Mouse (Mus musculus) neutrophil, adult 65 days (primary cell): Measurements from ENCODE around the gene Grwd1. TPM values are rescaled to one million over a fixed set of nuclear protein-coding genes. Genes with fewer than 3 reads are reported as not detected.

Experiments used
- total RNA-seq: library from RNA; stranded (reverse); gene quantifications from 2 replicates; pipeline ENCODE4 v1.2.4, GENCODE M21; 2023

Grwd1 gene
- total RNA-seq = 6.0 and 6.6 TPM in 2 replicates

DNA sequence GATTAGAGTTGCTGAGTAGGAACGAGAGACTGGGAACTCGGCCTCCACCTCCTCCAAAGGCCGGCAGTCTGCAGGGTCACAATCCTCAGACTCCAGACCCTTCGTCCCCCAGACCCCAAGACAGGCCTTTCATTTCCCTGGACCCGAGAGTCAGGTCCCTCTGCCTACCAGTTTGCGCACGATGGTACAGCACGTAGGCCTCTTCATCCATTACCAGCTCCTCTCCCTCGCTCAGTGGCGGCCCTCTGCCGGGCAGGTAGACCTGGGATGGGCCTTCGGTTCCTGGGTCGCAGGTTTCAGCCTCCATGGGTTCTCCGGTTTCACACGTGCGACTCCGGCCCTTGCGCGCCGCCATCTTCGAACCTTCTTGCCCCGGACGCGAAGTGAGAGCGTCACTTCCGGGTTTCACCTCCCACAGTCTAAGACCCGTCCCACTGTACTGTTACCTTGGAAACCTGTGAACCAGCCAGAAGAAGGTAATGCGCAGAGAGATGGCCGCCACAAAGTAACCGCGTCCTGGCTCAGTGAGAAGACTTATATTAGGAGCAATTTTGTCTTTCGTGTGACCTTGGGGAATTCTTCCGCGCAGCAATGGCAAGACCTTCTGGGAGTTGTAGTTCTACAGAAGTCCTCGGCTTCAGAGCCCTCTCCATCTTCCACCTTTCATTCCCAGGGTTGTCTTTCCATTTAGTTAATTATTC, at the start of gene Grwd1:
Gene Grwd1, minus strand, starts transcription at position 518 of the 701 bp plus-strand sequence.

DNA sequence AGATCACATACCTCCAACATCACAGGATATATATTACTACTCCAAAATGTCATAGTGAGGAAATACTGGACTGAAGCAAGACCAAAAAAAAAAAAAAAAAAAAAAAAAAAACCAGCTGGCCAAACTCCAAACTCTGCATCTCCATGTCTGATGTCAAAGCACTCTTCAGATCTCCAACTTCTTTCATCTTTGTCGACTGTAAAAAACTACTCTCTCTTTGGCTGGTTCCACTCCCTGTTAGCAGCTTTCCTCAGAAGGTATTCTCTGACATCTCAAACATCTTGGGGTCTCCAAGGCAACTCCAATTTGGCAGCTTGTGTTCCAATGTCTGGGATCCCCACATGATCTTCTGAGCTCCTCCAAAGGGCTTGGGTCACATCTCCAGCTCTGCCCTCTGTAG, 47.5 kb upstream of the Grwd1 start, which contains the start of gene Grin2d:
Gene Grin2d, minus strand, starts transcription at position 101 of the 400 bp plus-strand sequence.

DNA sequence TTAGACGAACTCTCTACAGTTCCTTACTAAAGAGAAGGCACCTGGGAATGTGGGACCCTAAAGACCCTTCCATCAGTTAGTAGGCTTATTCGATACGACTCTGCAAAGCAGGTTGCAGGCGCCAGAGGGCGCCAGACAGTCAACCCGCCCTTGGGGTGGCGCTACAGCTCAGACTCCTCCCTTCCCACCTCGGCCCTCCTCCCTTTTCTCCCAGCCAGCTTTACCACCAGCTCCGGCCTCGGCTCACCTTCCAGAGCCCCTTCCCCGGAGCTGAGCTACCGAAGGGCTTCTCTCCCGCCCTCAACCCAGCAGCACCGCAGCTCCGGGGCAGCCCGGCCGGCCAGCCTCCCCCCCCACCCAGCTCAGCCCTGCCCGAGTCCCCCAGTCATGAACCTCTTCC, 41.9 kb upstream of the Grwd1 start, which contains the start of gene Kdelr1:
Gene Kdelr1, plus strand, starts transcription at position 149 of the 400 bp plus-strand sequence.

DNA sequence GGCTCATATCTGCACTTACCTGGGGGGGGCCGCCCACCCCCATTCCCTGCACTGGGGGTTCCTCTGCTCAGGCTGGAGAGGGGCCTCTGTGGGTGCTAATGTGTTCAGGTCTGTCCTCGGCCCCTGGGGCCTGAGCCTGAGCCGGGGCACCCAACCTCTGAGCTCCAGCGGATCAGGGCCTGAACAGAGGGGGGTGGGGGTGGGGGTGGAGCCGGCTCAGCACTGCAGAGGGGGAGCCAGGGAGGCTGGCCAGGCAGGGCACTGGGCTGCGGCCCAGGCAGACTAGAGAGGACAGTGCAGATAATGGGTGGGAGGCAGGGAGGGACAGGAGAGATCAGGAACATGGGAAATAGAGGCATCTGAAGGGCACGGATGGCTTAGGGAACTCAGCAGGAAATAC, 6.1 kb downstream of the Grwd1 start, which contains the start of gene Kcnj14:
Gene Kcnj14, minus strand, starts transcription at position 185 of the 400 bp plus-strand sequence.

DNA sequence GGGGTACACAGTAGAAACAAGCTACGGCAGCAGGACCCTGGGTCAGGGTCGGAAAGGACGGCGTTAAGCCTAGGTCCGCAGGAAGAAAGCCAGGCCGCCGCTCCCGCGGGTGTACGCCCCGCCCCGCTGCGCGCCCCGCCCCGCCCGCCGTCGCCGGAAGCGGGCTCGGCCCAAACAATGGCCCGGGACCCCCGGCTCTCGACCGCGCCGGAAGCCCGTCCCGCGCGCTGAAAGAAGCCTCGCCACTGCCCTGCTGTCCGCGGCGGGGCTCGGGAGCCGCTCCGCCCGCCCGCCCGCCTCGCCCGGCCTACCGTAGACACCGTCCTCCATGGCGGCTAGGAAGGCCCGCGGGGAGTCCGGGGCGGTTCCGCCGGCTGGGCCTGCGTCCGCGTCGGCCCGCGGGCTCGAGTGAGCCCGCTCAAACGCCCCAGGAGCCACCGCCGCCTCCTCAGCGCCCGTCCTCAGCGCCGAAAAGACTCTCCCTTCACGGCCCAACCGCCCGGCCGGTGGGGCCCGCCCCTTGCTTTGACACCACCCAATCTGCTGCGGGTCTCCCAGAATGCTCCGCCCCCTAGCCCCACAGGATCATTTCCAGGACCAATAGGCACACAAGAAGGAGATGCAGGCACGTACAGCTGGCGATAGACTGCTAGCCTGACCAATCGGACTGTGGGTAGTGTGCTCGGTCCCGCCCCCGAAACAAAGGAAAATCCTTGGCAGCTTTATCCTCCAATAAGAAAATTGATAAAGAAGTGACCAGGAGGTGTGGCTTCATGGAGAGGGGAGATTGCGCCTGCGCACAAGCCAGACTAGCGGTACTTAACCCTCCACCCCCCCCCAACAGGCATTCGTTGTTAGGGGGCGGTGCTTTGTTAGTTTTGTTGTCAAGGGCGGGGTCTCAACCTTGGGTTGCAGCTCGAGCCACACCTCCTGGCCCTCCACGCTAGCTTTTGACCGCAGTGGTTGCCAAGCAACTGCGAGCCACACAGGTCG, 16.7 kb downstream of the Grwd1 start, which contains the start of gene Cyth2:
Gene Cyth2, minus strand, starts transcription at position 795 of the 993 bp plus-strand sequence.

DNA sequence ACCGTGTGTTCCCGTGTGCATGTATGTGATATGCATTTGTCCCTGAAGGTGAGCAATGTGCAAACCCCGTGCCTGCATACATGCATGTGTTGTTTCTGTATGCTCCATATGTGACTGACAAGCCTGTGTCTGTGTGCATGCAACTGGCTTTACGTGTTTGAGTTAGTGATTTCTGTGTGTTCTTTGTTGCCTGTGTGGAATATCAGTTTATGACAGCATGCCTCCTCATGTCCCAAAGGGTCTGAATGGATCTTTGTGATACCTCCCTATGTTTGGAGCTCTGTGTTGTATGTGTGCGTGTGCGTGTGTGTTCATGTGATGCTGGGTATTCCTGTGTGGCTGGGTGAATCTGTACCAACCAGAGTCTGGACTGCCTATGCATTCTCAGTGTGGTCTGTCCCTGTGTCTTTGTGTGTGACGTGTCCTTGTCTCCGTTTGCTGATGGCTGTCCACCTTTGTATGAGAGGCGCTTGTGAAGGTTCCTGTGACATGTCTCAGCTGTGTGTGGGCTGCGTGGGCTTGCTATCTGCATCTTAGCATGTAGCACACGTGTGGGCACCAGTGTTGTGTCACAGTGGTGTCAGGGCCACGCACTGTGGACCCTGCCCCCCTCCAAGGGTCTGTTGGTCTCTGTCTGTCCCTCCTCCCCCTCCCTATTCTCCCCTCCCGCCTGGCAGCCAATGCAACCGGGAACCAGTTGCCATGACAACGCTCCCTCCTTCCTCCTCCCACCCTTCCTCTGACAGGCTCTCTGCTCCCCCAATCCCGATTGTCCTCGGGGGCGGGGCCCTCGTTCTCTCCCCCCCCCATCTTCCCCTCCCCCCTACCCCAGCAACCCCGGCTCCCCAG, 46.0 kb downstream of the Grwd1 start, which contains the start of gene Sult2b1:
Gene Sult2b1, minus strand, starts transcription at position 146 of the 849 bp plus-strand sequence.

DNA sequence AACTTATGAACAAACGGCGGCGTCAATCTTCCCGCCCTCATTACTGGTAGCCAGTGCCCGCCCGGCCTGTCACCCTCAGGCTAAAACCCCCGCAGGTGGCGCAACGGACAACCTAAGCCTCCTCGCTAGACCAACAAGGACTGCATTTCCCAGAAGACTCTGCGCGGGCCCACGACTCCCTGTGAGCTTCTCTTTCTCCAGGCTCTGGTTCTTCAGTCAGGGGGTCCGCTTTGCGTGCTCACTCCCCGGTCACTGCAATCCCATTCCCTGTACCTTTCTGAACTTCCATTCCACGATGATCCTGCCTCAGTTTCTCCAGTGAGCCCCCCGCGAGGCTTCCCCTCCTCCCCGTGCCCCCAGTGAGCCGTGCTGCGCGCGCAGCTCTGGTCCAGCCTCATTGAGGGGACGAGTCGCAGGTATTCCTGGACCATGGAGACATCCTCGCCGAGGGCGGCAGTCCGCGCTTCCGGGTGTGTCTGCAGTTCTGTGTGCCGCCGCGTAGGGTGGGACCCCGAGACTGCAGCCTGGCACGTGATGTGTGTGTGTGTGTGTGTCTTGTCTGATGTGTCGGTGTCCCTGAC, 47.1 kb downstream of the Grwd1 start, which contains the start of gene Lmtk3:
Gene Lmtk3, plus strand, starts transcription at position 228 of the 581 bp plus-strand sequence.

Other genes starting within 250 kb of the Grwd1 start
- gene Fgf21, start 215.5 kb downstream of the Grwd1 start, total RNA-seq = not detected in 2 replicates
- not detected in 2 replicates for gene Fut1, start 213.7 kb downstream of the Grwd1 start, total RNA-seq
- not detected in 2 replicates for gene Izumo1, start 209.1 kb downstream of the Grwd1 start, total RNA-seq
- 4.3 and 5.0 TPM in 2 replicates for gene Rasip1, start 203.5 kb downstream of the Grwd1 start, total RNA-seq
- 0.20 TPM in 1 of 2 replicates, not detected in the other for gene Mamstr, start 191.0 kb downstream of the Grwd1 start, total RNA-seq
- gene Fut2, start 164.6 kb downstream of the Grwd1 start, total RNA-seq = not detected in 2 replicates
- gene Ntn5, start 146.9 kb downstream of the Grwd1 start, total RNA-seq = not detected in 2 replicates
- gene Sec1, start 136.5 kb downstream of the Grwd1 start, total RNA-seq = not detected in 2 replicates
- gene Car11, start 131.1 kb downstream of the Grwd1 start, total RNA-seq = not detected in 2 replicates
- 5.0 and 6.3 TPM in 2 replicates for gene Dbp, start 125.9 kb downstream of the Grwd1 start, total RNA-seq
- 572 and 599 TPM in 2 replicates for gene Rpl18, start 115.5 kb downstream of the Grwd1 start, total RNA-seq
- gene Sphk2, start 112.9 kb downstream of the Grwd1 start, total RNA-seq = 62.3 and 77.9 TPM in 2 replicates
- 0.16 and 0.20 TPM in 2 replicates for gene Fam83e, start 109.7 kb downstream of the Grwd1 start, total RNA-seq
- not detected in 2 replicates for gene Spaca4, start 105.1 kb downstream of the Grwd1 start, total RNA-seq
- gene Lmtk3, start 47.2 kb downstream of the Grwd1 start, total RNA-seq = not detected in 2 replicates
- gene Sult2b1, start 46.3 kb downstream of the Grwd1 start, total RNA-seq = not detected in 2 replicates
- 127 and 143 TPM in 2 replicates for gene Cyth2, start 16.4 kb downstream of the Grwd1 start, total RNA-seq
- gene Kcnj14, start 6.2 kb downstream of the Grwd1 start, total RNA-seq = 0.27 and 0.57 TPM in 2 replicates
- 58.9 and 60.5 TPM in 2 replicates for gene Kdelr1, start 41.8 kb upstream of the Grwd1 start, total RNA-seq
- gene Grin2d, start 47.4 kb upstream of the Grwd1 start, total RNA-seq = 0.16 and 0.25 TPM in 2 replicates
- gene Syngr4, start 65.8 kb upstream of the Grwd1 start, total RNA-seq = 0.95 TPM in 1 of 2 replicates, not detected in the other
- 3.5 and 5.3 TPM in 2 replicates for gene Tmem143, start 66.0 kb upstream of the Grwd1 start, total RNA-seq
- 328 and 386 TPM in 2 replicates for gene Emp3, start 90.5 kb upstream of the Grwd1 start, total RNA-seq
- 4.0 and 7.0 TPM in 2 replicates for gene Ccdc114, start 93.1 kb upstream of the Grwd1 start, total RNA-seq
- not detected in 2 replicates for gene Abcc6, start 199.4 kb upstream of the Grwd1 start, total RNA-seq
- 22.6 and 29.8 TPM in 2 replicates for gene Nomo1, start 202.8 kb upstream of the Grwd1 start, total RNA-seq